Mouse (Mus musculus) neural tube, embryonic 14.5 days (tissue): ENCODE results near the gene Xrn1. TPM values are rescaled to one million over a fixed set of nuclear protein-coding genes. Genes with fewer than 3 reads are reported as not detected.

Experiments
- ATAC-seq: fragments of 200-750 bp; cut with Nextera tagmentation; 2 replicates; pipeline ENCODE4 v1.8.0; 2017; ENCODE audit warnings: low read depth, mild to moderate bottlenecking, moderate TSS enrichment, moderate library complexity
- H3K27ac ChIP-seq: fragments of 300-500 bp; sonication (generic); 2 replicates; pipeline ENCODE4 v1.5.1; 2014; ENCODE audit warnings: low read depth, mild to moderate bottlenecking, control low read depth, low read length, moderate library complexity, mixed read lengths
- H3K27me3 ChIP-seq: fragments of 300-500 bp; sonication (generic); 2 replicates; pipeline ENCODE4 v1.6.1; 2014; ENCODE audit warnings: low read length; ENCODE audit not compliant: control insufficient read depth, insufficient read depth
- H3K36me3 ChIP-seq: fragments of 300-500 bp; sonication (generic); 2 replicates; pipeline ENCODE4 v1.6.1; 2014; ENCODE audit warnings: low read length, mixed read lengths; ENCODE audit not compliant: control insufficient read depth, insufficient read depth
- H3K4me1 ChIP-seq: fragments of 300-500 bp; sonication (generic); 2 replicates; pipeline ENCODE4 v1.6.1; 2014; ENCODE audit warnings: low read length; ENCODE audit not compliant: control insufficient read depth, insufficient read depth
- H3K4me2 ChIP-seq: fragments of 300-500 bp; sonication (generic); 2 replicates; pipeline ENCODE4 v1.6.1; 2014; ENCODE audit warnings: mild to moderate bottlenecking, low read depth, low read length, control low read depth
- H3K4me3 ChIP-seq: fragments of 300-500 bp; sonication (generic); 2 replicates; pipeline ENCODE4 v1.5.1; 2014; ENCODE audit warnings: low read depth, low read length, control low read depth, mixed read lengths
- H3K9ac ChIP-seq: fragments of 300-500 bp; sonication (generic); replicated peaks from 2 replicates; pipeline ENCODE4 v1.6.1; 2014; ENCODE audit warnings: low read depth, mild to moderate bottlenecking, control low read depth, low read length, mixed read lengths
- H3K9me3 ChIP-seq: fragments of 300-500 bp; sonication (generic); 2 replicates; pipeline ENCODE4 v1.6.1; 2016; ENCODE audit warnings: low read length; ENCODE audit not compliant: control insufficient read depth
- WGBS: fragments of 180-500 bp; shearing (Covaris S2); extraction: QIAGEN DNeasy Blood & Tissue Kit; methylation state at CpG from one replicate; pipeline ENCODE4 v1.1.7; 2014; 5-methylcytosine and 5-hydroxymethylcytosine counted together
- polyA plus RNA-seq: library from polyadenylated mRNA; unstranded; fragments of >200 nt; fragmentation: Nextera tagmentation; extraction: Ambion mirVana; gene quantifications from 2 replicates; pipeline ENCODE4 v1.2.1, GENCODE M21; 2014

Xrn1 gene
- polyA plus RNA-seq, 1 experiment from 2014 or later, result 28.5 TPM

DNA sequence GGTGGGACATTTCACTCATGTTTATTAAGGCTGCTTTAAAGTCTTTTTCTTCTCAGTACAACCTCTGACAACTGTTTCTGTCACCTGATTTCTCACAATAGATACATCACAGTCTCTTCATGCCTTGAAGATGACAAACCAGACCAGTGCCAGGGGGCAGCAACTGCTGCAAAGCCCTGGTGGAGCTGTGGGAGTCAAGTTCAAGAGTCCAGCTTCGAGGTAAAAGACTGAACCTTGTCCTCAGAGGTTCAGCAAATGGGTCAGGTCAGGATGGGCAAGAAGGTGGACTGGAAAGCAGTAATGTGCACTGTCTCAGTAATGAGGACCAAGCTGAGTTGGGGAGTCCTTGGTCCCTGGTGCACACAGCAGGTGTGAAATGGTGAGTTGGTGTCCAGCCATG is 139.8 kb downstream of the Xrn1 start:
- Histone ChIP-seq H3K27ac (no peak overlapping the region), H3K9ac (no peak overlapping the region)

DNA sequence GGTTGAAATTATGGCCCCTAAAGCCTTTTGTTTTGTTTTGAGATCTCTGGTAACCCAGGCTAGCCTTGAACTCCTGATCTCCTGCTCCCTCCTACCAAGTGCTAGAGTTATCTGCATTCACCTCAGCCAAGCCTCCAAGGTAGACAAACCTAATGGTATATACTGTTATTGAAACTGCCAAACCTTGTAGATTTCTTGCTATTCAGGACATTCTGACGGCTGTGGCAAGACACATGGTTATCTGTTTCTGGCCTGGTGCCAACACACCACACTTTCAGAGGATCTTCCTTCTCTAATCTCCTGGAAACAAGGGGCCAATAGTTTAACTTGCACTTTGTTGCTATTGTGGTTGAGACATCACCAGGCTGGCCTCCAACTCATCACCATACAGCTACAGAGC is 140.6 kb downstream of the Xrn1 start:
- H3K4me2 ChIP-seq, result no peak overlapping the region
- WGBS, result 58% methylated on average over 1 of the region's 1 CpGs
- ATAC-seq, result no peak

More for the DNA sequence above, 139.8 kb downstream of the Xrn1 start:
- H3K4me3 ChIP-seq, result no peak overlapping the region
- H3K27me3 ChIP-seq, result no peaks in the 10 kb centered on the region
- H3K4me1 ChIP-seq, result no peaks in the 10 kb centered on the region
- H3K9me3 ChIP-seq, result no peaks in the 10 kb centered on the region
- H3K36me3 ChIP-seq, result no peaks in the 10 kb centered on the region
- no peak overlapping the region for H3K4me2 ChIP-seq
- ATAC-seq, result no peak
- WGBS, result 61% methylated on average over 1 of the region's 1 CpGs

DNA sequence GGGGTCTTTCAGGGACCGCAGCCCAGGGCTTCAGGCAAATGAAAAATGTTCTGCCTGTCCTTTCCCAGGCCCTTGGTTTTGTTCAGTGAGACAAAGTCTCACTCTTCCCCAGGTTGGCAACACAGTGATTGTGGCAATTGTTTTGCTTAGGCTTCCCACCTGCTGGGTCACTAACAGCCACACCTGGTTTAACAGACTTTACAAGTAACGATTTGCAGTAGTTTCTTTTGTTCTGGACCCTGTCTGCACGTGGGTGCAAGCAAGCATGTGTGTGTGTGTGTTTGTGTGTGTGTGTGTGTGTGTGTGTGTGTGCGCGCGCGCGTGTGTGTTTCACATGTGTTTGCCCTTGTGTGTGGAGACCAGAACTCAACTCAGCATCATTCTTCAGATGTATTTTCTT is 148.3 kb downstream of the Xrn1 start:
- Histone ChIP-seq H3K27me3 (no peaks in the 10 kb centered on the region), H3K9ac (no peak overlapping the region), H3K9me3 (no peaks in the 10 kb centered on the region), H3K27ac (no peak overlapping the region), H3K4me2 (no peak overlapping the region), H3K4me1 (no peaks in the 10 kb centered on the region), H3K4me3 (no peak overlapping the region), H3K36me3 (no peaks in the 10 kb centered on the region)
- 92% methylated on average over 8 of the region's 8 CpGs for WGBS
- no peak for ATAC-seq

More for the DNA sequence above, 140.6 kb downstream of the Xrn1 start:
- no peaks in the 10 kb centered on the region for H3K9me3 ChIP-seq
- no peak overlapping the region for H3K27ac ChIP-seq
- H3K27me3 ChIP-seq, result no peaks in the 10 kb centered on the region
- H3K9ac ChIP-seq, result no peak overlapping the region
- no peaks in the 10 kb centered on the region for H3K36me3 ChIP-seq
- no peaks in the 10 kb centered on the region for H3K4me1 ChIP-seq
- H3K4me3 ChIP-seq, result no peak overlapping the region

Other genes starting within 250 kb of the Xrn1 start
- 12.6 and 13.5 TPM in 2 replicates for gene Trpc1, start 204.4 kb upstream of the Xrn1 start, polyA plus RNA-seq
- gene Pls1, start 109.4 kb upstream of the Xrn1 start, polyA plus RNA-seq, result 1.3 and 3.5 TPM in 2 replicates
- gene Atr, start 97.2 kb upstream of the Xrn1 start, polyA plus RNA-seq, result 18.3 and 19.3 TPM in 2 replicates
- gene Gk5, start 164.6 kb downstream of the Xrn1 start, polyA plus RNA-seq, result 4.0 and 5.1 TPM in 2 replicates
- gene Tfdp2, start 241.5 kb downstream of the Xrn1 start, polyA plus RNA-seq, result 20.3 and 23.6 TPM in 2 replicates